Mouse (Mus musculus) neural tube, embryonic 15.5 days (tissue): Measurements from ENCODE around the gene Fam83f. TPM values are rescaled to one million over a fixed set of nuclear protein-coding genes. Genes with fewer than 3 reads are reported as not detected.

ENCODE experiments used
- ATAC-seq: fragments of 200-750 bp; cut with Nextera tagmentation; 2 replicates; pipeline ENCODE4 v1.8.0; 2017; ENCODE audit warnings: mild to moderate bottlenecking, moderate TSS enrichment, moderate library complexity; ENCODE audit not compliant: low FRiP score
- H3K27ac ChIP-seq: fragments of 300-500 bp; sonication (generic); replicated peaks from 2 replicates; pipeline ENCODE4 v1.5.1; 2015; ENCODE audit warnings: mild to moderate bottlenecking, inconsistent platforms
- H3K27me3 ChIP-seq: fragments of 300-500 bp; sonication (generic); replicated peaks from 2 replicates; pipeline ENCODE4 v1.6.1; 2015; ENCODE audit warnings: inconsistent platforms
- H3K36me3 ChIP-seq: fragments of 300-500 bp; sonication (generic); 2 replicates; pipeline ENCODE4 v1.6.1; 2015; ENCODE audit warnings: inconsistent platforms
- H3K4me1 ChIP-seq: fragments of 300-500 bp; sonication (generic); 2 replicates; pipeline ENCODE4 v1.6.1; 2015; ENCODE audit warnings: inconsistent platforms
- H3K4me2 ChIP-seq: fragments of 300-500 bp; sonication (generic); 2 replicates; pipeline ENCODE4 v1.6.1; 2015; ENCODE audit warnings: inconsistent platforms, mild to moderate bottlenecking, moderate library complexity
- H3K4me3 ChIP-seq: fragments of 300-500 bp; sonication (generic); replicated peaks from 2 replicates; pipeline ENCODE4 v1.5.1; 2015; ENCODE audit warnings: mild to moderate bottlenecking, inconsistent platforms
- H3K9ac ChIP-seq: fragments of 300-500 bp; sonication (generic); replicated peaks from 2 replicates; pipeline ENCODE4 v1.6.1; 2015; ENCODE audit warnings: mild to moderate bottlenecking, inconsistent platforms
- H3K9me3 ChIP-seq: fragments of 300-500 bp; sonication (generic); replicated peaks from 2 replicates; pipeline ENCODE4 v1.6.1; 2016; ENCODE audit warnings: inconsistent platforms
- WGBS: fragments of 180-500 bp; shearing (Covaris S2); methylation state at CpG from one replicate; pipeline ENCODE4 v1.1.7; 2015; ENCODE audit warnings: mixed read lengths; 5-methylcytosine and 5-hydroxymethylcytosine counted together
- polyA plus RNA-seq: library from polyadenylated mRNA; unstranded; fragments of >200 nt; fragmentation: Nextera tagmentation; extraction: Ambion mirVana; gene quantifications from 2 replicates; pipeline ENCODE4 v1.2.1, GENCODE M21; 2015

Gene Fam83f
- polyA plus RNA-seq, 1 experiment from 2014 or later, result 0.23 TPM

DNA sequence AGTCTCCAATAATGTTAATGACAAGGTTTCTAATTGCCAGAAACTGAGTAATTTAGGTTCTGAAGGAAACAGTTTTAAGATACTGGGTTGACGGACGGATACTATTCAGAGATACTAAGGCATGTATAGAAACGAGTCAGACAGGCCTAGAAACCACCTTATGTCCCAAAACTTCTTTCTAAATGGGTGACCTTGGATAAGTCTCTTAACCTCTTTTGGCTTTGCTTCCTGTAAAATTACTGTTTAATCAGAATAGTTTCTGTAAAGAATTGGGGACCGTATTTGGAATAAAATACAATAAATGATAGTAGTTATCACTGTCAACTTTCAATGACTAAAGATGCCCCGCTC, 38.6 kb downstream of the Fam83f start:
- no peak for ATAC-seq
- 13% methylated on average over 5 of the region's 5 CpGs for WGBS
- H3K9me3 ChIP-seq, result no peaks in the 10 kb centered on the region

DNA sequence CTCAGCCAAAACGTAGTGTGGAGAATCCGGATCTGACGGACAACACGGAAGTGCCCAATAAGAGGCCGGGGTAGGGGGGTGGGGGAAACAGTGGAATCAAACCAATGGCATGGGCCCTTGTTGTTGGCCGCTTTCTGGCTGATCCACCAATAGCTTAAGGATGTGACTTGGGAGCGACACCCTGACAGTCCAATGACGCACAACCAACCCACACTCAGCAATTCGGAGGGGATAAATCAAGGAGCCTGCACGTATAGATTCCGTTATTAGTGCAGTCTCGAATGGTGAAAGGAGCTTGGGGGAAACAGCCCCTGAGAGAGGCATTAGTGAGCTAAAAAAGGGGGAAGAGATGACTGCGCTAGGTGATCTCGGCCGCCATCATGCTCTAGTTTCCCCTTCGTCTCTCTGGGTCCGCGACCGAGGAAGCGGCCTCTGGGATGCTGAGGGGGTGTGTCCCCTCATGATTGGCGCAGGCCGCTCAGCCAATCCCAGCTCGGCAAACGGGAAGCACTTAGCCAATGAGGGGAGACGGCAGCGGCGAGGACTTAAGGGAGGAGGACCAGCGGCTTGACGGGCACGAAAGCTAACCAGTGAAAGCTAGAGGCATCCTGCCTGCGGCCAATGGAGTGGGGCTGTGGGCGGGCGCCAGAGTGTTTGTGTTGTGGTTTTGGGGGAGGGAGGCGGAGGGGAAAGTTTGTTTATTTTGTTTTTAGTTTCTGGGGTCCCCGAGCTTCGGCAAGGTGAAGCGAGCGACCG, 39.1 kb downstream of the Fam83f start, which contains the start of gene Tnrc6b:
Gene Tnrc6b (plus strand): TSS at position 706 of the 756 bp plus-strand sequence.
- ATAC-seq, result peak; percentile 96
- no peaks in the 10 kb centered on the region for H3K36me3 ChIP-seq
- H3K4me2 ChIP-seq, result peak within 1 kb of the TSS; percentile 89
- peak within 1 kb of the TSS; percentile 99 for H3K4me3 ChIP-seq
- no peaks in the 10 kb centered on the region for H3K9me3 ChIP-seq
- peak within 1 kb of the TSS; percentile 100 for H3K27ac ChIP-seq
- no peaks in the 10 kb centered on the region for H3K27me3 ChIP-seq
- under 1% methylated on average over 39 of the region's 39 CpGs for WGBS
- peak within 1 kb of the TSS; percentile 85 for H3K9ac ChIP-seq
- peaks cover 40% of the 10 kb centered on the region for H3K4me1 ChIP-seq

More for the DNA sequence above, 38.6 kb downstream of the Fam83f start:
- Histone ChIP-seq H3K9ac (no peak overlapping the region), H3K4me2 (peak overlapping the region; percentile 89), H3K27ac (peak overlapping the region; percentile 100), H3K36me3 (no peaks in the 10 kb centered on the region), H3K4me3 (peak overlapping the region; percentile 99), H3K27me3 (no peaks in the 10 kb centered on the region), H3K4me1 (peaks cover 42% of the 10 kb centered on the region)

DNA sequence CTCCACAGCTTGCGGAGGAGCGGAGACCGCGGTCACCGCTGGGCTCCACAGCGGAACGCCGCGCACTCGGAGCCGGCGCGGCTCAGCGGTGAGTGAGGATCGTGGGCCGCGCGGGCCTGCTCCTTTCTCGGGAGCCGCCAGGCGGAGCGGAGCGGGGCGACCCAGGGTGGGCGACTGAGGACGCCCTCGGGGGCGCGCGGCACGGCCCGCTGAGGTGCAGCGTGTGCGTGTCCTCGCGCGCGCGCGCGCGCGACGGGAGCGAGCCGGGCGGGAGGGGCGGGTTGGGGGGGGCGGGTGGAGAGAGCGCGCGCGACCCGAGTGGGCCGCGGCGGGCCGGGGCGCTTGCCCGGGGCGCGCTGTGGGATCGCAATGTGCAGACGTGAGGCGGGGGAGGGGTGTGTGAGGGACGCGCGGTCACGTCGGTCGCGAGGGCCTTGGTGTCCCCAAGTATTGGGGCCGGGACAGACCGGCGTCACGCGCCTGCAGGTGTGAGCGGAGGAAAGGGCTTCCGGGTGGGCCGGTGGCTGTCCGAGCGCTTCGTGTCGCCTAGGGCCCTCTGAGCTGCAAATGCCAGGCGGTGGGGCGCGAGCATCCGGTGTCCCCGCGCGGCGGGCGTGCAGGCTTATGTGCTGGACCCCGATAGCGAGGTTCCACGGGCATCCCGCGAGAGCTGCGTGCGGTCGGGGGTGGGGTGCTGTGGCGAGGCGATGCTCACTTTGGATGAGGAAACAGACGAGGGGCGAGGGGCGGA, 39.9 kb downstream of the Fam83f start:
- Histone ChIP-seq H3K9me3 (no peaks in the 10 kb centered on the region), H3K4me2 (peak overlapping the region; percentile 89), H3K36me3 (no peaks in the 10 kb centered on the region), H3K27ac (peak overlapping the region; percentile 100), H3K9ac (peak overlapping the region; percentile 85), H3K27me3 (no peaks in the 10 kb centered on the region), H3K4me1 (peaks cover 32% of the 10 kb centered on the region), H3K4me3 (peak overlapping the region; percentile 99)
- ATAC-seq, result peak; percentile 42
- WGBS, result under 1% methylated on average over 79 of the region's 106 CpGs

DNA sequence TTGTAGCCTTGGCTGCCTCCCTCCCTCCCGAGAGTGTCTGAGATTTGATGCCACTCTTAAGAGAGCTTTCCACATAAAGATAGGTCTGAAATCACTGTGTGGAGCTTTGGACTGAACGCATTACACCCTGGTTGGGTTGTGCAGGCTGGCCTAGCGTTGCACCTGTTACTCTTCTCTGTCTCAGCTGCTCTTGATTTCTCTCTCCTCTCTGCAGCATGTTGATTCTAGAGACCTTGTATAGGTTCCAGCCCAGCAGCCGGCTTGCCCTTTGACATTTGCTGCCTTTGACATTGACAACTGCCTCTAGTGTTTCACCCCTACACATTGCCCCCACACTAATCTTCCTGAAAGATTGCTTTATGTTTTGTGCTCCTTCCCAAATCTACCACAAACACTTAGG, 42.7 kb downstream of the Fam83f start:
- H3K36me3 ChIP-seq, result no peaks in the 10 kb centered on the region
- 77% methylated on average over 4 of the region's 4 CpGs for WGBS
- no peak overlapping the region for H3K27ac ChIP-seq
- H3K4me3 ChIP-seq, result no peak overlapping the region
- H3K4me1 ChIP-seq, result peaks cover 16% of the 10 kb centered on the region
- no peak overlapping the region for H3K4me2 ChIP-seq
- H3K9ac ChIP-seq, result no peak overlapping the region
- ATAC-seq, result no peak
- H3K27me3 ChIP-seq, result no peaks in the 10 kb centered on the region
- H3K9me3 ChIP-seq, result no peaks in the 10 kb centered on the region

DNA sequence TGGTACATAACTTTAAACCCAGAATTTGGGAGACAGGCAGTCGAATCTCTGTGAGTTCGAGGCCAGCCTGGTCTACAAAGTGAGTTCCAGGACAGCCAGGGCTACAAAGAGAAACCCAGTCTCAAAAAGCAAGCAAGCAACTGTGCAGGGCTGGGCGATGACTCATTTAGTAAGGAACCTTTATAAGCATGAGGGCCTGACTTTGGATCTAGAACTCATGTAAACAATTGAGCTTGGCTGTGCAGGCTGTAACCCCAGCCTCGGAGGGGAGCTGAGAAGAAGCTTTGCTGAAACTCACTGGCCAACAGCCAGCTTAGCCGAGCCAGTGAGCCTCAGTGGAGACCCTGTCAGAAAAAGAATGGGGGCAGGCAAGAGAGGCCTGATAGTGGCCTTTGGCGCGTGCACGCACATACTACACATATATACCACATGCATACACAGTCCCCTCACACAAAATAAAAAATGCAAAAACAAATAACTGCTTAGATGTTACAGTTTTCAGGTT, 45.0 kb downstream of the Fam83f start:
- no peak for ATAC-seq
- Histone ChIP-seq H3K4me3 (no peak overlapping the region), H3K4me1 (peaks cover 11% of the 10 kb centered on the region), H3K27ac (no peak overlapping the region; the same call in 1 of the 2 replicates), H3K27me3 (no peaks in the 10 kb centered on the region), H3K36me3 (no peaks in the 10 kb centered on the region), H3K4me2 (no peak overlapping the region), H3K9ac (no peak overlapping the region), H3K9me3 (no peaks in the 10 kb centered on the region)
- 85% methylated on average over 8 of the region's 8 CpGs for WGBS

DNA sequence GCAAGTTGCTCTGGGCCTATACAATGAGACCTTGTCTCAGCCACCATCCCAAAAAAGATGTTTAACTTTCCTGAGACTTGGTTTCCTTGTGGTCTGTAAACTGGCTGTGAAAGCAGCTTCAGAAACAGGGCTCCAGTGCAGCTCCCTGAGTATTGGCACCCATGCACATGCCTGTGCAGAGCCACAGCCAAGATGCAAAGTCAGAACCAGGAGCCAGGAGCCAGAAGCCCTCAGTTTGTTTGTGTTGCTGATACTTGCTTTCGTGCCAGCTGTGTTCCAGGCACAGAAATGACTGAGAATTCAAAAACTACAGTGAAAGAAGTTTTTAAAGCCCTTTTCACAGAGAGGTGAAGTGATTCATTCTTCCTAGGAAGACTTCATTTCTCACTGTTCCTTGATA, 45.8 kb downstream of the Fam83f start:
- ATAC-seq, result no peak

DNA sequence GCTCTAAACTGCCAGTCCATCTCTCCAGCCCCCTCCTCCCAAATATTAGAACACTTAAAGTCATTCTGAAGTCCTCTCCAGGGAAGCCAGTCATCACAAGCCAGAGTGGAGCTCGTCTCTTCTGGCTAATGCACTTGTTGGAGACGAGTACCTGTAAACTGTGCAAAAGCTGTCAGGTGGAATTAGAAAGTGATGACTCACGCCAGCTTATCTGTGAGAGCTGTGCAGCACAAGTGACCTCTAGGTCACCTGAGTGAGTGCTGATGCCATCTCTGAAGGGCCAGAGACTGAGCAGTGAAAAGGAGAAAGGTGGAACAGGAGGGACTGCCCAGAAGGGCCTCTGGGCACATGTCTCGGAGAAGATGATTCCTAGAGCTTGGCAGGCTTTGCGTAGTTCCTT, 48.6 kb downstream of the Fam83f start:
- Histone ChIP-seq H3K4me2 (no peak overlapping the region), H3K27ac (no peak overlapping the region), H3K4me3 (no peak overlapping the region), H3K9ac (no peak overlapping the region), H3K9me3 (no peaks in the 10 kb centered on the region), H3K4me1 (peaks cover 3% of the 10 kb centered on the region; the same call in 1 of the 2 replicates), H3K27me3 (no peaks in the 10 kb centered on the region), H3K36me3 (no peaks in the 10 kb centered on the region)
- 82% methylated on average over 5 of the region's 5 CpGs for WGBS
- ATAC-seq, result no peak

More for the DNA sequence above, 45.8 kb downstream of the Fam83f start:
- Histone ChIP-seq H3K27me3 (no peaks in the 10 kb centered on the region), H3K9ac (no peak overlapping the region), H3K4me2 (no peak overlapping the region), H3K27ac (peak overlapping the region; percentile 37; the same call in 1 of the 2 replicates), H3K4me1 (peaks cover 6% of the 10 kb centered on the region), H3K9me3 (no peaks in the 10 kb centered on the region), H3K36me3 (no peaks in the 10 kb centered on the region), H3K4me3 (no peak overlapping the region)
- 57% methylated on average over 1 of the region's 1 CpGs for WGBS

DNA sequence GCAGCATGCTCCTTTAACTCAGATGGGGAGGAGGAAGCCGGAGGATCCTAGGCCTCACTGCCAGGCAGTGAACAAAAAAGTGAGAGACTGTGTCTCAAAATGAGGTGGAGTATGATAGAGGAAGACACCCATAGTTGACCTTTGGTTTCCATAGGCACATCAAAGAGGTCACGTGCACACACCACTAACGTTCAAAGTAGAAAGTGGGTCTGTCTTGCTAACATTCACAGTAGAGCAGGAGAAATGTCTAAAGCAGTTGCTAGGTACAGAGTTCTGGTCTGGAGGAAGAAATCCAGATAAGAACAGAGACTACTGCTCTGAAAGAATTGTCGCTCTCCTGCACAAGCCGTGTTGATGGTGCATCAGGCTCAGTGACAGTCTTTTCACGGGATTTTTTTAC, 50.2 kb downstream of the Fam83f start:
- no peak overlapping the region for H3K4me3 ChIP-seq
- no peaks in the 10 kb centered on the region for H3K36me3 ChIP-seq
- WGBS, result 78% methylated on average over 6 of the region's 6 CpGs
- H3K9me3 ChIP-seq, result no peaks in the 10 kb centered on the region
- no peak overlapping the region for H3K9ac ChIP-seq
- H3K27me3 ChIP-seq, result no peaks in the 10 kb centered on the region
- H3K4me1 ChIP-seq, result peaks cover 3% of the 10 kb centered on the region; the same call in 1 of the 2 replicates
- no peak overlapping the region for H3K27ac ChIP-seq
- H3K4me2 ChIP-seq, result no peak overlapping the region
- no peak for ATAC-seq

DNA sequence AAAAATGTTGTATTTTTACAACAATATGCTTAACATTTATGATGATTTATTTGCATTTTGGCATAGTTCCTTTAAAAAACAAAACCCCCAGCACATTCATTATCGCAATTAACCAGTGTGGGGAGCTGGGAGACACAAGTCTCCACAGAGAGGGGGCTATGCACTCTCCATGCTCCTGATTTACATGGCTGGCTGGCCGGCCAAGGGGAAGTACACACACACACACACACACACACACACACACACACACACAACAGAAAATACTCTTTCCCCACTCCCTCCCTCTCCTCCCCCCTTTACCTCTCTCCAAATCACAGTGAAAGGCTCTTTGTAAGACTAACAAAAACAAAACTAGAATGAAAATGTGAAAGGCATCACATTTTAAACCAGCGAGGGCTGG, 50.7 kb downstream of the Fam83f start:
- no peak for ATAC-seq
- no peak overlapping the region for H3K9ac ChIP-seq
- H3K9me3 ChIP-seq, result no peaks in the 10 kb centered on the region
- peaks cover 3% of the 10 kb centered on the region; the same call in 1 of the 2 replicates for H3K4me1 ChIP-seq
- WGBS, result 56% methylated on average over 3 of the region's 3 CpGs
- H3K4me2 ChIP-seq, result no peak overlapping the region
- no peak overlapping the region for H3K4me3 ChIP-seq
- H3K27me3 ChIP-seq, result no peaks in the 10 kb centered on the region
- no peaks in the 10 kb centered on the region for H3K36me3 ChIP-seq
- no peak overlapping the region for H3K27ac ChIP-seq

DNA sequence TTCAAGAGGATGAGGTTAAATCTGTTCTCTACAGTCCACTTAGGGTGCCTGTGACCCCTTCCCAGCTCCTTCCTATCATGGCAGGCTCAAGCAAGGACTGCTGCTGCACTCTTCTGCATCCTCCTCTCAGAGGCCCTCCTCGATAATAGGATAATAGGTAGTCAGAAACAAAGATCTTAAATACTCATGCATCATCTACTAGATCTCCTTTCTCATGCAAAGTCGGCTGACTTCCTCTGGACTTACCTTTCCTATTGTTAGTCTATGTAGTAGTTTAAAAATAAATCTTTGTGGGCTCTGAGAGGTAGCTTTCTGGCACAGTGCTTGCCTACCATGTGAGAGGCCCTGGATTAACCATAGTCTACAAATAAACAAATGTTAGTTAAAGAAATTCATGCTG, 57.8 kb downstream of the Fam83f start:
- 66% methylated on average over 2 of the region's 2 CpGs for WGBS
- Histone ChIP-seq H3K27ac (no peak overlapping the region), H3K4me1 (peaks cover 3% of the 10 kb centered on the region; the same call in 1 of the 2 replicates), H3K9ac (no peak overlapping the region), H3K9me3 (no peaks in the 10 kb centered on the region), H3K4me2 (no peak overlapping the region), H3K36me3 (no peaks in the 10 kb centered on the region), H3K27me3 (no peaks in the 10 kb centered on the region), H3K4me3 (no peak overlapping the region)
- no peak for ATAC-seq

DNA sequence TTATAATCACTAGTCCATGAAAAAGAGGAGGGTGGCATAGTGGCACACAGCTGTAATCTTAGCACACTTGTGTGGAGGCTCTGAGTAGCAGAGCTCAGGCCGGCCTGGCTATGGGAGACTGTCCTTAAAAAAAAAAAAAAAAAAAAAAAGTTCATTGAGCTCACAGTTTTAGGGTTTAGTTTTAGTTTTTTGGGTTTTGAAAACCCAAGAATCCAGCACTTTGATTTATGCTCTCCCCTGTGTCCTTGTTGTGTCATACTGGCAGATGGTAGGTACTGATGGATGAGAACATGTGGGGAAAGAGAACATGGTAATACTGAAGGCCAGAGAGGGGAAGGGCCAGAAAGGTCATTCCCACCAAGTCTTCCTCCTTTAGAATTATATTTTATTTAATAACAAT, 59.4 kb downstream of the Fam83f start:
- no peaks in the 10 kb centered on the region for H3K36me3 ChIP-seq
- no peaks in the 10 kb centered on the region for H3K27me3 ChIP-seq
- no peak overlapping the region for H3K4me2 ChIP-seq
- H3K9me3 ChIP-seq, result no peaks in the 10 kb centered on the region
- no peak overlapping the region for H3K4me3 ChIP-seq
- WGBS, result 85% methylated on average over 1 of the region's 1 CpGs
- no peak overlapping the region for H3K9ac ChIP-seq
- H3K4me1 ChIP-seq, result peaks cover 3% of the 10 kb centered on the region; the same call in 1 of the 2 replicates
- no peak overlapping the region for H3K27ac ChIP-seq
- ATAC-seq, result no peak
